Comparison of ENCODE assay signal across 30 mouse cellular contexts in the genomic region with DNA sequence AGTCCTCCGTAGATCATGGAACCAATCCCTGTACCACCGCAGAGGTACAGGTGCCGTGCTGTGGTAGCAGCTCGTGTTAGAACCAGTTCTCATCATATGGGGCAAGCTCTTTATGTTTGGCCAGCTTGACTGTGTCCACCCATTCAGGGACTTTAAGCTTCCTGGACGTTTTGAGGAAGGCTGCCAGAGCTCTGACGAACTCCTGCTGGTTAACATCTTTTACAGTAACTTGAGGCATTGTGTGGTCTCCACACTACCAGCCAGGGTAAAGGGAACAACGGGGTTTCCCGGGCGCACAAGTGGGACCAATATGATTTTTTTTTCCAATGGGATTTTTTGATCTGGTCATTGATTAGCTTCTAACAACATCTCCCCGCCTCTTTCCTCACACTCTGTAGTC.
"Had no signal": no experiment of that assay in that cellular context is flagged by ENCODE, and none has a peak within 500 bp of the region (broad histone marks: within the 10 kb centered on the region; RNA-seq: fewer than 3 reads in every experiment).

No protein-coding gene starts in this region.

- H3K4me1 ChIP-seq: heart, embryonic 10.5 days; heart, embryonic 12.5 days; heart, embryonic 13.5 days; heart, embryonic 15.5 days; hindbrain, embryonic 10.5 days; hindbrain, embryonic 12.5 days; hindbrain, embryonic 13.5 days; hindbrain, embryonic 15.5 days; intestine, embryonic 15.5 days had no signal

- H3K4me3 ChIP-seq: heart, embryonic 10.5 days; heart, embryonic 12.5 days; heart, embryonic 13.5 days; heart, embryonic 15.5 days; hindbrain, embryonic 10.5 days; hindbrain, embryonic 12.5 days; hindbrain, embryonic 13.5 days; hindbrain, embryonic 15.5 days; intestine, embryonic 15.5 days; layer of hippocampus, adult 2 months; left cerebral cortex, adult 2 months had no signal

- H3K27ac ChIP-seq: heart, embryonic 10.5 days; heart, embryonic 13.5 days; heart, embryonic 15.5 days; hindbrain, embryonic 10.5 days; hindbrain, embryonic 12.5 days; hindbrain, embryonic 13.5 days; hindbrain, embryonic 14.5 days; hindbrain, embryonic 15.5 days; hindbrain, postnatal 0 days; intestine, embryonic 15.5 days; kidney, postnatal 0 days; left cerebral cortex, adult 2 months had no signal

- ATAC-seq: hindbrain, embryonic 16.5 days; hindbrain, postnatal 0 days; inflammation-experienced regulatory T-cells, adult 6 months; intestine, embryonic 15.5 days; intestine, embryonic 16.5 days; intestine, postnatal 0 days had no signal

- H3K4me2 ChIP-seq: heart, embryonic 11.5 days; heart, embryonic 12.5 days; heart, embryonic 13.5 days; heart, embryonic 15.5 days; hindbrain, embryonic 12.5 days; hindbrain, embryonic 13.5 days; hindbrain, embryonic 14.5 days; hindbrain, embryonic 15.5 days; intestine, embryonic 15.5 days had no signal

- H3K36me3 ChIP-seq: heart, embryonic 10.5 days; heart, embryonic 12.5 days; heart, embryonic 13.5 days; heart, embryonic 15.5 days; hindbrain, embryonic 10.5 days; hindbrain, embryonic 12.5 days; hindbrain, embryonic 13.5 days; hindbrain, embryonic 15.5 days; intestine, embryonic 15.5 days had no signal

- H3K27me3 ChIP-seq: heart, embryonic 12.5 days; heart, embryonic 13.5 days; heart, embryonic 15.5 days; hindbrain, embryonic 12.5 days; hindbrain, embryonic 13.5 days; hindbrain, embryonic 15.5 days; intestine, embryonic 15.5 days had no signal

- H3K9ac ChIP-seq: heart, embryonic 12.5 days; heart, embryonic 13.5 days; heart, embryonic 15.5 days; hindbrain, embryonic 12.5 days; hindbrain, embryonic 13.5 days; hindbrain, embryonic 14.5 days; hindbrain, embryonic 15.5 days; intestine, embryonic 15.5 days had no signal

- H3K9me3 ChIP-seq: heart, embryonic 10.5 days; heart, embryonic 15.5 days; hindbrain, embryonic 15.5 days; intestine, embryonic 15.5 days had no signal

- DNase-seq: heart, postnatal 10 days; heart, postnatal 14 days; heart, postnatal 36 days; heart, postnatal 4 days; kidney, adult 11 months; kidney, adult 2 months; kidney, adult 8-10 months; kidney, adult 9 months; kidney, postnatal 14 days; kidney, postnatal 25 days; kidney, postnatal 36 days had no signal
